Mouse (Mus musculus): ENCODE results near the gene Cxadr.
A peak's percentile ranks its signal among the peaks of the same experiment; 100 is the strongest.

Cxadr gene

DNA sequence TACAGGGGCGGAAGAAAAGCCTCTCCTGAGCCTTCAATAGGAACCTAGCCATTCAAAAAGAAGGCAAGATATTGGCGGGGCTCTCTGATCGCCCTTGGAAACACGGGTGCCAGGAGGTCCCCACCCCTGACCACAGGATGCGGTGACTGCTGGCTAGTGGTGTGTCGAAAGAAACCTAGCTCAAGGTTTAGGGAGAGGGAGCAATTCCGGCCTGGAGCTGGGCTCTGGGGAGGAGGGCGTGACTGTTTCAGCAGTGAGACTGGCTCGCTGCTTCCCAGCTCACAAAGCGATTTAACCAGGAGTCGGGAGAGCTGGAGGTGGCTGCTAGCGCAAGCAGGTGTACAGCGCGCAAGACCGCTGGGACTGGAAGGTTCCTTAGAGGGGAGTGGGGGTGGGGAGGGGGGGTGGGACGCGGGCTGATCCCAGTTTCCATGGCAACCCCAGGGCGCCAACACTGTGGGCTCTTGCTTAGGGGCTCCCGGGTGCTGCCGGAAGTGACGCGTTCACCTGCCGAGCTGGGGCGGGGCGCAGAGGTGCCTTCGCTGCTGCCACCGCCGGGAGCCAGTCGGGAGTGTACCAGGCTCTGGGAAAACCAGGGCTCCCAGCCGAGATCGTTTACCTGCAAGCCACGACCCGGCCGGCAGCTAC is at the start of gene Cxadr:
Gene Cxadr, plus strand, starts transcription at position 307 of the 648 bp plus-strand sequence.
- DNase-seq (ENCODE audit: low spot score in 2 of 2): peak; percentile 69 to 75

DNA sequence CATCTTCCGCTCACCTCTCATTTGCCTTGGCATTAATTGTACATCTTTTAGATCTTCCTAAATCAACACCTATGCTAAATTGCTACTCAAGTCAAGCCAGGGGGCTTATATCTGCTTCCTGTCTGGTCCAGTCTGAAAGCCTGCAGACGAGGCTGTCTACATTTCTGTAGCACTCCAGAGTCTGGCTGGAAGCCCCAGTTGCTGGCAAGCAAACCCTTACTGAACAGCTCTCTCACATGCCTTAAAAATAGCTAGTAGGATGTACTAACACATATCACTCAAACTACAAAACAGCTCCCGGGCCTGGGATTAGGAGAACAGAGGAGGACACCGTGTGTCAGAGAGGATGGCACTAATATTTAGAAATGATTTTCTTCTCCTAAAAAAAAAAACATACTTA is 42.3 kb upstream of the Cxadr start:
- DNase-seq (ENCODE audit: low spot score in 2 of 2): peak; percentile 31 to 32

DNA sequence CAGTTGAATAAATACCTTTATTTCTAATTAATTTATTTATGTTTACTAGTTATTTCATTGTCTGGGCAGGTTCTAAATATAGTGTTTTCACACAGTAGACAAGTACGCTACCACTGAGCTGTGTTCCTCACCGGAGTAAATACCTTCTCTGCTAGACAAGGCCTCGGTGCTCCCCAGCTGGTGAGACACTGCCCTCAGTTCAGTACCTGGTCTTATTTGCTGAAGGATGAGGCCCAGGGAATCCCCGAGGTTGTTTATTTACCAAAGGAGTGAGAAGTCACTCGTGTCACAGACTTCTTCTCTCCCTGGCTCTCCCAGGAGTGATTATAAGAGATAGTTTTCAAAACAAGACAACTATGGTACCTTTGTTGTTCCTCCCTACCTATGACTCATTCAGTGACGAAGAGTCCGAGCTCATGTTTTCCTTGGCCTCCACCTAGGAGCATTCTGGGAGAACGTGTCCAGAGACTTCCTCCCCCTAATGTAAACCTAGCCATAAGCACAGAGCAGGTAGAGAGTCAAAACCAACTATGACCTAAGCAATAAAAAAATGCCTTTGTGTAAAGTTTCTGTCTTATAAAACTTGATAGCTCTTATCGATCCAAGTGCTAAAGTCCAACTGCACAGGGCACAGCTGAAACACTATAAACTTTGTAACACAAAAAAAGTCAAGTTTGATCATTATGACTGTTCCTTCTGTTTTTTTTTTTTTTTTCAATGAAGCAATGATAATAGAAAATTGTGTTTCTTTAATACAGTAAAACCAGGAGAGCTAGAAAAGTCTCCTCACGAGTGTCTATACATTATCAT is 41.0 kb upstream of the Cxadr start:
- no peak for DNase-seq (ENCODE audit: low spot score in 2 of 2)

DNA sequence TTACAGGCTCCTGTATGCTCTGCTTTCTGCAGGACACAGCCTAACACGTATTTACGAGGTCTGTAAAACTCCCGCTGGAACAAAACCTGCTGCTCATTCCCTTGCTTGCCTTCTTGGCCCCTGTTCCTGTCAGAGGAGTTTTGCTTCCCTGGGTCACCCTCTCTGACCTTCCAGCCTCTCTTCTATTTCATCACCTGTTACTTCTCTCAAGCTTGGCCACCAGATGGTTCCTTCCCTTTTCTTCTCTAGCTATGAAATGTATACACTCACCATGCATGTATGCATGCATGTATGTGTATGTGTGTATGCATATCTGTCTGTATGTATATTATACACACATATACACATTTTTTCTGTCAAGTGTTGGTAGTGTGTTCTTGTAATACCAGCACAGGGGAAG is 39.8 kb upstream of the Cxadr start:
- DNase-seq (ENCODE audit: low spot score in 2 of 2): no peak

DNA sequence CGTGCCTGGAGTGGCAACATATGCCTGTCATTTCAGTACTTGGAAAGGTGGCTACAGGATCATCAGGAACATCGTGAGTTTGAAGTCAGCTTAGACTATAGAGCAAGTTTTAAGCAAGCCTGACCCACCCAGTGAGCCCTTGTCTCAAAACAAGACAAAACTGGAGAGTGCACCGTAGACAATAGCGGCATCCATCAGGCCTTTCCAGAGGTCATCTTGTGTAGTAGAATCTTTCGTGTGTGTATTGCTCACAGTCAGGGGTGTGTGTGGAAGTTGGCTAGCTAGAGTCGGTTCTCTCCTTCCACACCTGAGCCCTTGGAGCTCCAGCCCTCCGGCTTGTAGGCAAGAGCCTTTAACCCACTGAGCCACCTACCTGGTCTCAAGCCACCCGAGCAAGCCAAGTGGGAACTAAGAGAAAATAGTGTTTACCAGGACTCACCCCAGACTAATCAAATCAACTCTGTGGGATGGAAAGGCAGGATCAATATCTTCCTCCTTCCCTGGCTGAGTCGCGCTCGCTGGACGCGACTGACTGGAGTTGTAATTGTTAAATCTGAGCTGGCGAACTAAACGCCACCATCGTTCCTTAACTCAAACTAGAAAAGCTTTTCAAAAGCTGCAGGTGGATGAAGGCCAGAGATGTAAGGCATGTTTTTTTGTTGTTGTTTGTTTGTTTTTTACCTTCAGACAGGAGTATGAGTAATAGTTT is 36.7 kb upstream of the Cxadr start:
- DNase-seq (ENCODE audit: low spot score in 2 of 2): no peak

DNA sequence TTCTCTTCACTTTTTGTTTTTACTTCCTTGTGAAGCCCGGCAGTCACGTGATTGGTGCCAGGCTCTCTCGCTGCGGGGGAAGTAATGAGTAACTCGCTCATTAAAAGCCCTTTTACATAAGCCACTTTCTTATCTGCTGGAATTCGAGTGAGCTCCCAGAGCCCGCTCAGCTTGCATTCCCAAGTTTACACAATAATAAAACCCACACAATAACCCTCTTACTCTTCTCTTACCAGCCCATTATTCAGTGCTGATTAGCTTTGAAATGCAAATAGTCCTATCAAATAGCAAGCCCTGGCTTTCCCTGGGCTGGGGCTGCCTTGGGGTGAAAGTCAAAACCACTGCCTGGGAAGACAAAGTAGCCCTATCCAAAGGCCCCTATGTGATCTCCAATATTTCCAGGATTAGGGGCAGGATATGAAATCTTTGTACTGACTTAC is 36.1 kb upstream of the Cxadr start:
- no peak for DNase-seq (ENCODE audit: low spot score in 2 of 2)

DNA sequence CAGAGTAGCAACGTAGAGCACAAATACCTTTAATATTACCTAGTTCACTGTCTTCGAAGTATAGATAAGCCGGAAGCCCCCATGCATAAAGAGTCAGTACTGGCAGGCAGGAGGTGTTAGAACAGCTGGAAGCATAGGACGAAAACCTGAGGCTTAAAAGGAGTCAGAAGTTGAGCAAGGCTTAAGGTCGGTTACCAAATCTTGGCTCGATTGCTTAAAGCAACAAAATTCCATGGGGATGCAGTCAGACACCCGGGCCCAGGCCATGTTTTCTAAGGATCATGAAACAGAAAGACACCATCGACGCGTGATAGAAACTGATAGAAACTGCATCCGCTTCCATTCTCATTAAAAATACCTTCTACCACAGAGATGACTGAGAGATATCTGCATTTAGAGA is 35.5 kb upstream of the Cxadr start:
- no peak for DNase-seq (ENCODE audit: low spot score in 2 of 2)

DNA sequence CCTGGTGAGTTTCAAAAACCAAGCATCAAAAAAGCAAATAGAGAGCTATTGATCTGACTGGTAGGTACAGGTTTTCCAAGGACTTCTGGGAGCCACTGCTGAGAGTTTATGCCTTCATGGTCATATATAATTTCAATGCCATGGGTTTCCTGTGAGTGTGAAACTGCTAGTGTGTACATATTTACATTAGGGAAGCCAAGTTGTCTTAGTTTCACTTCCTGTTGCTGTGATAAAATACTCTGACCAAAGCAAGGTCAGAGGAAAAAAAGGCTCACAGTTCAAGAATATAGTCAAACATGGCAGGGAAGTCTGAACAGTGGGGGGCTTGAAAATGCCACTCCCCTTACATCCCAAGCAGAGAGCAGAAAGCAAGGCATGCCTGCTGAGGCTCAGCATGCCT is 33.8 kb upstream of the Cxadr start:
- DNase-seq (ENCODE audit: low spot score in 2 of 2): no peak

DNA sequence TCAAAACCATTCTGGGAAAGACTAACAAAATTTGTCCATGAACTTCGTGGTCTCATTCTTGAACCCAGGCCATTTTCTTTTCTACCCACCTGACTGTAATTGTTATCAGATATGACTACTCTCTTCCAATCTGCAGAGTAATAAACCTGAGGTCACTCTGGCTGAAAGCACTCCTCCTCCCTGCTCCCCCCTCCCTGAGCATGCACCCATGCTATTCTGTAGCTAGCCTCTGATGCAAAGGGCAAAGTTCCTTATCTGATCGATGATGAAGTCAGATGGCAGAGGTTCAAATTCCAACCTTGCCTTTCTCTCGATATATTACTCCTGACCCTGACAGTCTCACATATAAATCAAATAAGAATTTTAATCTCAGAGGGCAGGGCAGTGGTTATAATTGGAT is 33.1 kb upstream of the Cxadr start:
- DNase-seq (ENCODE audit: low spot score in 2 of 2): no peak

DNA sequence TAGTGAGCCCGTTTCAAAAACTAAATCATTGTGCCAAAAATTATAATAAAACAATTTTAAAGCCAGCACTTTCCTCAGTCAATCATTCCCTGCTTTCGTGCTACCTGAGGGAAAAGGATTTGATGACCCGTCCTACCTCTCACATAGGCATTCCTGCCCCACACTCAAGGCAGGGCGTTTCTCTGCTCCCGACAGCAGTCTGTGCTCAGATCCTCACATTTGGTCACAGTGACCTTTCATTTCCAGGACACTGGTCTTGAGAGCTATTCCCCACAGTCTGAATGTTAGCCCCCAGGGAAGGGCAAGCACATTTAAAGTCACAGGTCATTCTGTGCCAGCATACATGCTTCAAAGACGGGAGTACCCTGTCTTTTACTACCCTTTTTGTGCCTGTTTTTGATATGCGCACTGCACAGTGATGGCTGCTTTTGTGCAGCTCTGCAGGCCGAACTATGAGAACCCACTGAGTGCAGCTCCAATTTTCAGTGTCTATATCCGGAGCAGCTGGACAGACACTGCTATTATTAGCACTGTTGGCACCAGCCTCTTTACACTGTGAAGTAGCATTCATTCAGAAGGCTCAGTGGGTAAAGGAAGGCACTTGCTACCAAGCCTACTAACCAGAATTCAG is 26.3 kb upstream of the Cxadr start:
- DNase-seq (ENCODE audit: low spot score in 2 of 2): peak in 1 of 2 experiments; percentile 14

DNA sequence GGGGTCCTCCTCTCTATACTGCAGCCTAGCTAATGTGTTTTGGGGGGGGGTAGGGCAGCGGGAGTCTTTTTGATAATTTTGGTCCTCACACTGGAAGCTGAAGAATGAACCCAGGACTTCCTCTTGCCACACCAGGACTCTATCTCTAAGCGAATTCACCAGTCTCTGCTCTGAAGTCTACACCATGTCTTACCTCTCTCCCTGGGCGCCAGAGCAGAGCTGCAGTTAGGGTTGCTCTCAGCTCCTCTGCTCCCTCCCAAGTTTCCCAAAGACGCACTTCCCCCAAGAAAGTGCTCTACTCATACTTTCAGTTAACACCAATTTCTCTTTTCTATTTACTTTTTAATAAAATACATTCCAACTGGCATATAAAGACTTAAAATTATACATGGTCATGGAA is 23.7 kb upstream of the Cxadr start:
- no peak for DNase-seq (ENCODE audit: low spot score in 2 of 2)

DNA sequence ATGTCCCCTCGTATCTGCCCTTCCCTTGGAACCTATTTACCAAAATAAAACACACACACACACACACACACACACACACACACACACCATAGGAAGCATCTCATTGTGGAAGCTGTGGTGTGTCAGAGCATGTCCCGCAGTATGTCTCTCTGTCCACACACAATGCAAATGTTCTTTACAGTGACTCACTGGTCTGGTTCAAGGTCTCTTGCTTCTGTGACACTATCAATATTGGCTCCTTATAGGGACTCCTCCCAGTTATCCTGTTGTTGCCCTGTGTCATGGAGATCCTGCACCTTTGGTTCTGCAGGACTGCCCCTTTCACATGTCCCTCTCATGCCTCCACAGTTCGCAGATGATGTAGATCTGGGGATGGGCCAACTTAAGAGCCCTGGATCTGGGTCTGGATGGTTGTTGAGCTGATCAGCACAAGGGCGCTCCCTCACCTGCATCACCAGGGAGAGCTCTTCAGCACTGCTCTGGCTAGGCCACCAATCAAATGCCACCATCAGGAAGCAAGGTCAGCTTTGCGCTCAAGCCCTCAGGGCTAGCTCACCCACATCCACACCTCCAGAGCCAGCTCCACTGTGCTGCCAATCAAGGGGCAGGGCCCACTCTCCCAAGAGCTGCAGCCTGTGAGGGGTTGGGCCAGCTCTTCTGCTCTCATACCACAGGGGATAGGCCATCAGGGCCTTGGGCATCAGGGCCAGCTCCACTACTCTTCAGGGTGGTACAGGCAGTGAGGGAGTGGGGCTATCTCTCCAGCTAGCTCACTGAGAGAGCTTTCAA is 21.0 kb upstream of the Cxadr start:
- DNase-seq (ENCODE audit: low spot score in 2 of 2): no peak

DNA sequence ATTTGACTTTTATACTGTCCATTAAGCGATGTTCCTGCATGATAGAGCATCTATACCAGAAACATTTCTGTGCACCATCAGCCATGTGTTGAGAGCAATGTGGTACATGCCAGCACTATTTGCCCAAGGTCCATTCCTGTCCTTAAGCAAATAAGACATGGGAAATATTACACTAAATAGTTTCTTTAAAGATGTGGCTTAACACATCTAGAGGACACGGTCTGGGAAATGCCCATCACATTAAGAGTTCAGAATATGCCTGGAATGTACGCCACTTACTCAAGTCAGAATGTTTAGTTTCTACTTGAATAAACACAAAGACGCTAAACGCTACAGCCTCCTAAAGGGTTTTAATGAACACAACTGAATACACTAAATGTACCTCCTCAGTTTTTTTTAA is 18.1 kb upstream of the Cxadr start:
- no peak for DNase-seq (ENCODE audit: low spot score in 2 of 2)

DNA sequence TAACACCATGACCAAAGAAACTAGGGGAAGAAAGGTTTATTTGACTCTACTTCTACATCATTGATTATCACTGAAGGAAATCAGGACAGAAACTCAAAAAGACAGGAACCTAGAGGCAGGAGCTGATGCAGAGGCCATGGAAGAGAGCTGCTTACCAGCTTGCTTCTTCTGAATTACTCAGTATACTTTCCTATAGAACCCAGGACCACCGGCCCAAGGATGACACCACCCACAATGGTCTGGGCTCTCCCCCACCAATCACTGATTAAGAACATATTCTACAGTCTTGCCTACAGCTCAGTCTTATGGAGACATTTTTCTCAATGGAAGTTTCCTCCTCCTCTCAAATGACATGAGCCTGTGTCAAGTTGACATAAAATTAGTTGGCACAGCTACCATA is 7.2 kb upstream of the Cxadr start:
- DNase-seq (ENCODE audit: low spot score in 2 of 2): no peak

DNA sequence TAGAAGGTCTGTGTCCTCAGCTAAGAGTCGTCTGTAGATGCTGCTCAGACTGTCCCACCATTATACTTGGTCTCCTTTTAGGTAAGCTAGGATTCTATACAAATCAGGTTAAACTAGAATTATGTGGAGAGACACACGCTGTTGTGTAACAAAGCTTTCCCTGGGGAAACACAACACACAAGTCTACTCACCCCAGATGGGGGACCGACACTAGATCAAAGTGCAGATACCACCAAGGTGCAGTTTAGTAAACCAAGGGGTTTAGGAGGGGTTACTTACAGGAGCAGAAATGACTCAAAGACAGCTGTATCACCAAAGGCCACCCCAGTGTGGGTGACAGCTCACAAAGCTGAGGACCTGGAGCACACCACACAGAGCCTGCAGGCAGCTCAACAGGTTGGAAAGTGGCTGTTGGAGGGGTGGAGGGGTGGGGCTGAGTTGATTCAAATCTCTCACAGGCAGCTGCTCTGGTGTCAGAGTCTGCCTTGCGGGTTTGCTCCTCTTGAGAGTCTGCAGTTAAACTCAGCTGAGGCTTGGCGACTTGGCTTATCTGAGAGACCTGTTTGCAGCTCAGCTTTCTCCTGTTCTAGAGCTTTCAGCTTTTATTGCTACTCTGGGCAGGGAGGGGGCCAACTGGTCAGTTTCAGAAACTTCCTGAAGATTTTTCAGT is 6.5 kb upstream of the Cxadr start:
- DNase-seq (ENCODE audit: low spot score in 2 of 2): no peak

DNA sequence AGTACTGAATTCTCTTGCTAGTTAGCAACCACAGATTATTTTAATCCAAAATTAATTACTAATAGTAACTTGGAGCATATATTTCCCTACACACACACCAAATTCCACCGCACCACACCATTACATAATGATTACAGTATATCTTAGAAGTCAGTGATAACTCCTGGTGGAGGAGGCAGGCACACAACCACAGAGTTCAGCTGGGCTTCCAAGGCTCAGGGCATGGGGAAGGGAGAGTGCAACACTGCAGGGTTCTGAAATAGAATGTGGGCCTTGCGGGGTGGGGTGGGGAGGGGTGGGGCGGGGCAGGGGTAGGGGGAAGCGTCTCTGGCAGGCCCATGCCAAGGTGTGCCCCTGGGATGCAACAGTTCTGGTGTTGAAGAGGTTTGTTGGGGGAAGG is 5.7 kb upstream of the Cxadr start:
- no peak for DNase-seq (ENCODE audit: low spot score in 2 of 2)

DNA sequence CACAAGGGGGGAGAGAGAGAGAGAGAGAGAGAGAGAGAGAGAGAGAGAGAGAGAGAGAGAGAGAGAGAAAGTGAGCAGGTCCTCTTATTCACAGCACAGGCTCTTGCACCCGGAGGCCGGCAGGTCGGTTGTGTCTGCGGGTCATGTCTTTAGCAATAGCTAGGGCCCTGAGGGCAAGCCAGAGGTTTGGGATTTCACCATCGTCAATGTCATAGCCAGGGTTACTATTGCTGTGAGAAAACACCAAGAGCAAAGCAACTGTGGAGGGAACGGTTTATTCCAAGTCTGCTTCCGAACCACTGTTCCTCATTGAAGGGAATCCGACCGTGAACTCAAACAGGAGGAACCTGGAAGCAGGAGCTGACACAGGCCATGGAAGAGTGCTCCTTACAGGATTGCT is 5.2 kb upstream of the Cxadr start:
- no peak for DNase-seq (ENCODE audit: low spot score in 2 of 2)

DNA sequence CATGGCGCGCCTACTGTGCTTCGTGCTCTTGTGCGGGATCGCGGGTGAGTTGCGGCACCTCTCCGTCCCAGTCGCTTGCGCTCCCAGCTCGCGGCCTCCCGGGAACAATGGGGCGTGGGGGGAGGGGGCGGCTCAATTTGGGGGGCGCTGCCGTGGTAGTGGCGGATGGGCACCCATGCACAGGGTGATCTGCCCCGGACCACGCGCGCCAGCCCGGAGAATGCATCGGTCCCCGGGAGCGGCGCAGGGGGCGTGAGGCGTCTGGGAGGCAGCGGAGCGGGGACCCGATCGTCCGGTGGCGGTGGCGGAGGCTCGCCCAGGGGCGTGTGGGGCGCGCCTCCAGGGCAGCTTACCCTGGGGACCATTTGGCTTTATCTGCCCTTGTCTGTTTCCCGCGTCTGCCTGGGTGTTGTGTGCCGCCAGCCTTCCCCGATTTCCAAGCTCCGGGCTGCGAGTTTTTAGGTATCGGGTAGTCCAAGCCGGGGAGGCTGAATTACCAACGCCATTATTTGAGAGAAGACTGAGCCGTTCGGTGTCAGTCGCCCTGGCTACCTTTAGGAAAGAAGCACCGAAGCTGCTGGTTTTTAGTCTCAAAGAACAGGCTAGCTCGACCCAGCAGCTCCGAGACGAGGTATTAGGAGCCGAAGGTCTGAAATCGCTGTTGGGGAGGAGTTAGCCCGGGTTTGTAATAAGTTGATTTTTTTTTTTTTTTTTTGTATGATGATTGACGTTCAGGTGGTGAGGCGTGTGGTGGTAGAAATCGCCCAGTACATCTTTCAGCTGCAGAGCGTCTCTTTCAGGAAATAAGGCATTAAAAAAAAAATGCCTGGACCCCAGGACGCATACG is 765 bp downstream of the Cxadr start:
- no peak for DNase-seq (ENCODE audit: low spot score in 2 of 2)

DNA sequence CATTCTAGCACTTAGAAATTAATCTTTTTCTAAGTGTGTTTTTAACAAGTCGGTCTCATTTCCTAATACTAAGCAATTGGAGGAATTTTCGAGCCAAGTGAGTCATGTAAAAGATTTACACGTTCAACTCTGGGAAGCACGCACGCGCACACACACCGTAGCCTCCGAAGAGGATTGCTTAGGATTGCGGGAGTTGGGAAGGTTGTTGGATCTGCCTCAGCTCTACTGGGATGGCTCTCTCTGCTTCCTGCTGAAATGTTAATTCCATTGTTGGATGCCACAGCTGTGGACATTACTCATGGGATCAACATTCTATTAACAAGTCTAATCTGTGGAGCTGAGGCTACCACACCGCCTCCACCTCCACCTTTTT is 1.4 kb downstream of the Cxadr start:
- DNase-seq (ENCODE audit: low spot score in 2 of 2): no peak

DNA sequence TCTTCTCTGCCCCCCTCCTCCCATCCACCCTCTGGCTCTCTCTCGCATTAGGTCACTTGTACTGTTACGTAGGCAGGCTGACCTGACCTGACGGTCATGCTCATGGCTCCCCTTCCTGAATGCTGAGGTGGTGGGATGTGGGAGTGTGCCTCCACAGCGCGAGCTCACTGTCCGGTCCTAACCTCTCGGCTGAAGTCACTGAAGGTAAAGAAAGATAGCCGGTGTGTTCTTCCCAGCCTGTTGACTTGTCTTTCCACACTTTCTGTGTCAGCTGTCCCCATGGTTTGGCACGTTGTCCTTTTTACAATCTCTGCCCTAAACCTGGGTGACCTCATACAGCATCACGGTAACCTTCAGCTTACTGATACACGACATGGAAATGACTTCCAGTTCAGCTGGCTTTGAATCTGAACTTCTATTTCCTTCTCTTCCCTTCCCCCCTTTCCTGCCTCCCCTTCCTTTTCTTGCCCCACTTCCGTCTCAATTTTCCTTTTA is 4.4 kb downstream of the Cxadr start:
- DNase-seq (ENCODE audit: low spot score in 2 of 2): no peak
